Mouse (Mus musculus): ENCODE data around the gene Ube2l3.

DNA sequence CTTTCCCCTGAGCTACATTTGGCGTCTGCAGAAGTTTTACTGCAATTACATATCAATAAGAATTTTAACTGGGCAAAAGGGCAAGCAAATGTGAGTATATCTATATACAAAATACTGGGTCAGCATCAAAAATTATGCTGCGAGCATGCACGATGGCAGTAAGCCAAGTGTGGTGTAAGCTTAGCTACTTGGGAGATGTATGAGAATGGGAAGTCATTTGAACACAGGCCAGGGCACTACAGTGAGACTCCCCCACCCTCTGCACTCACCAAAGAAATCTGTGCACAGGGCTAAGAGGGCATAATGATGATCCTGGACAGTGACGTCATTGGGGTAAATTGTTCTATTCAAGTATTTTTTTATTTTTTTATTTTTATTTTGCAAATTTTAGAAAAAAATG is 97.8 kb downstream of the Ube2l3 start:
- TF ChIP-seq POLR2A (IDR thresholded peaks at IDR 0.05; ENCODE audit: borderline replicate concordance, control insufficient read depth, low read depth, low read length) (no peak), CTCF (IDR thresholded peaks at IDR 0.05; ENCODE audit: control insufficient read depth, insufficient read depth, low read length) (no peak)

All from bone marrow, adult 2 months (tissue).